ENCODE assay signal across 10 mouse cellular contexts in genomic region chr2:38379546-38379870, GRCm38 (mm10). TPM values are rescaled to one million over a fixed set of nuclear protein-coding genes. Genes with fewer than 3 reads are reported as not detected.
DNase-seq lines count a peak whose midpoint lies in the region; ATAC-seq and TF ChIP-seq lines count a peak whose summit lies in the region.
"Had no signal": no experiment of that assay in that cellular context is flagged by ENCODE, and none has a peak within 500 bp of the region (broad histone marks: within the 10 kb centered on the region; RNA-seq: fewer than 3 reads in every experiment).

No protein-coding gene starts in this region.

- no peaks in the 10 kb centered on the region; the same call in 1 of the 2 replicates for H3K27me3 ChIP-seq in testis, adult 2 months (ENCODE audit: control insufficient read depth, insufficient read depth, low read length)
- H3K27me3 ChIP-seq in limb, embryonic 15.5 days, result peaks cover 33% of the 10 kb centered on the region

- H3K4me3 ChIP-seq in gastrocnemius, adult 2 months, result peak overlapping the region; percentile 70
- peak overlapping the region; percentile 13 for H3K4me3 ChIP-seq in testis, adult 2 months (ENCODE audit: control insufficient read depth, low read depth, low read length)
- H3K4me3 ChIP-seq in limb, embryonic 15.5 days, result peak overlapping the region; percentile 5; the same call in 1 of the 2 replicates
- H3K4me3 ChIP-seq: lung, embryonic 15.5 days had no signal

- no peak for TF ChIP-seq CTCF in gastrocnemius, adult 2 months (IDR thresholded peaks at IDR 0.05)
- TF ChIP-seq CTCF in testis, adult 2 months (IDR thresholded peaks at IDR 0.05; ENCODE audit: control insufficient read depth, insufficient read depth, insufficient replicate concordance, low read depth, low read length), result no peak

- no peak for DNase-seq in gastrocnemius, adult 2 months
- no peak for DNase-seq in gastrocnemius, postnatal 36 days
- DNase-seq in testis, postnatal 14 days (ENCODE audit: low spot score), result no peak
- DNase-seq in ovary, postnatal 36 days (ENCODE audit: low spot score), result no peak
- DNase-seq in left cerebral cortex, adult 18-20 months (ENCODE audit: low spot score in 2 of 2), result no peak
- DNase-seq in frontal cortex, postnatal 36 days (ENCODE audit: low spot score in 2 of 2), result no peak
- DNase-seq: kidney, adult 11 months had no signal

- WGBS in limb, embryonic 15.5 days, result 7% methylated on average over 4 of the region's 4 CpGs

- peak overlapping the region; percentile 82 for H3K27ac ChIP-seq in gastrocnemius, adult 2 months
- H3K27ac ChIP-seq in testis, adult 2 months (ENCODE audit: control insufficient read depth, insufficient read depth, low read depth, low read length), result no peak overlapping the region
- H3K27ac ChIP-seq in limb, embryonic 15.5 days, result no peak overlapping the region
- H3K27ac ChIP-seq: lung, embryonic 15.5 days had no signal

- peak overlapping the region; percentile 34 for H3K4me2 ChIP-seq in limb, embryonic 15.5 days

- H3K9me3 ChIP-seq in limb, embryonic 15.5 days, result no peaks in the 10 kb centered on the region
- H3K9me3 ChIP-seq: lung, embryonic 15.5 days had no signal

- no peak overlapping the region for H3K9ac ChIP-seq in limb, embryonic 15.5 days
- H3K9ac ChIP-seq: lung, embryonic 15.5 days had no signal

- no peak for ATAC-seq in limb, embryonic 15.5 days (ENCODE audit: insufficient number of reproducible peaks, low FRiP score, low TSS enrichment, low read depth)

- H3K36me3 ChIP-seq in testis, adult 2 months (ENCODE audit: control insufficient read depth, insufficient read depth, low read length), result no peaks in the 10 kb centered on the region
- no peaks in the 10 kb centered on the region for H3K36me3 ChIP-seq in limb, embryonic 15.5 days
- H3K36me3 ChIP-seq: lung, embryonic 15.5 days had no signal

- H3K4me1 ChIP-seq in testis, adult 2 months (ENCODE audit: control insufficient read depth, insufficient read depth, low read length), result peaks cover 12% of the 10 kb centered on the region
- H3K4me1 ChIP-seq in limb, embryonic 15.5 days, result peaks cover 17% of the 10 kb centered on the region

- no peak for TF ChIP-seq POLR2A in testis, adult 2 months (IDR thresholded peaks at IDR 0.05; ENCODE audit: control insufficient read depth, low read depth, low read length)

- intact Hi-C loops in gastrocnemius, adult 2 months (cut with DNase I), result no loop called here
- intact Hi-C loops in gastrocnemius, postnatal 36 days (cut with DNase I), result loop anchor here (5.0 kb wide), 1 partner anchor 562 kb away; no protein-coding TSS in a partner anchor

RNA-seq across cellular contexts. Expression of gene Lhx2, which starts 40.4 kb away (rescaled TPM):
- total RNA-seq in gastrocnemius, adult 2 months (2021), result under 1 TPM; 0.13 to 0.22 TPM
- total RNA-seq in gastrocnemius, postnatal 36 days (2021), result not detected
- polyA plus RNA-seq in testis, adult 2 months (2012; rRNA removed), result 1.0 and 1.3 TPM in 2 replicates
- 5.1 and 8.5 TPM in 2 replicates for polyA plus RNA-seq in limb, embryonic 15.5 days (2015; fragmentation: Nextera tagmentation; extraction: Ambion mirVana)
- 10 to 100 TPM; 82.2 to 89.2 TPM for total RNA-seq in left cerebral cortex, adult 18-20 months (2021)
- polyA plus RNA-seq: lung, embryonic 15.5 days had no signal

Comparison
In these comparisons a context has a peak if more than half of its experiments do, and no peak if none do; other contexts are left out.
1. H3K4me3 ChIP-seq: peak in every context shown above with its lines; median percentile 70 in gastrocnemius, adult 2 months; 13 in testis, adult 2 months; 5 in limb, embryonic 15.5 days.
2. RNA of gene Lhx2, which starts 40.4 kb away (total RNA-seq): 82.2 to 89.2 TPM in left cerebral cortex, adult 18-20 months; not detected in gastrocnemius, postnatal 36 days and 0.13 to 0.22 TPM in gastrocnemius, adult 2 months; every median in the first group is over 10 times any median in the second.